Mouse (Mus musculus) neural tube, embryonic 11.5 days (tissue): ENCODE measurements around the gene Fam24a. TPM values are rescaled to one million over a fixed set of nuclear protein-coding genes. Genes with fewer than 3 reads are reported as not detected.

ENCODE experiments used
- ATAC-seq: fragments of 200-750 bp; cut with Nextera tagmentation; 2 replicates; pipeline ENCODE4 v1.8.0; 2017; ENCODE audit warnings: moderate number of reproducible peaks, mild to moderate bottlenecking, moderate TSS enrichment, moderate library complexity; ENCODE audit not compliant: insufficient read depth, low FRiP score, low TSS enrichment
- DNase-seq: peaks from one replicate; pipeline ENCODE4 v3.0.0-alpha.2; 2015; ENCODE audit warnings: low spot score
- H3K27ac ChIP-seq: fragments of 300-500 bp; sonication (generic); 2 replicates; pipeline ENCODE4 v1.5.1; 2014; ENCODE audit warnings: low read depth, mild to moderate bottlenecking, low read length
- H3K27me3 ChIP-seq: fragments of 300-500 bp; sonication (generic); 2 replicates; pipeline ENCODE4 v1.6.1; 2014; ENCODE audit warnings: mild to moderate bottlenecking, low read length, mixed read lengths; ENCODE audit not compliant: control insufficient read depth, insufficient read depth
- H3K36me3 ChIP-seq: fragments of 300-500 bp; sonication (generic); 2 replicates; pipeline ENCODE4 v1.6.1; 2014; ENCODE audit warnings: mild to moderate bottlenecking, low read length, moderate library complexity, mixed read lengths; ENCODE audit not compliant: control insufficient read depth, insufficient read depth
- H3K4me1 ChIP-seq: fragments of 300-500 bp; sonication (generic); 2 replicates; pipeline ENCODE4 v1.6.1; 2014; ENCODE audit warnings: low read length, mixed read lengths; ENCODE audit not compliant: control insufficient read depth, insufficient read depth
- H3K4me2 ChIP-seq: fragments of 300-500 bp; sonication (generic); 2 replicates; pipeline ENCODE4 v1.6.1; 2014; ENCODE audit warnings: low read depth, mild to moderate bottlenecking, moderate library complexity
- H3K4me3 ChIP-seq: fragments of 300-500 bp; sonication (generic); 2 replicates; pipeline ENCODE4 v1.5.1; 2014; ENCODE audit warnings: low read depth, low read length
- H3K9ac ChIP-seq: fragments of 300-500 bp; sonication (generic); 2 replicates; pipeline ENCODE4 v1.6.1; 2014; ENCODE audit warnings: mild to moderate bottlenecking, low read length
- H3K9me3 ChIP-seq: fragments of 300-500 bp; sonication (generic); 2 replicates; pipeline ENCODE4 v1.6.1; 2016; ENCODE audit warnings: low read length; ENCODE audit not compliant: control insufficient read depth
- WGBS: fragments of 180-500 bp; shearing (Covaris S2); extraction: QIAGEN DNeasy Blood & Tissue Kit; methylation state at CpG from one replicate; pipeline ENCODE4 v1.1.7; 2014; 5-methylcytosine and 5-hydroxymethylcytosine counted together
- polyA plus RNA-seq: library from polyadenylated mRNA; unstranded; fragments of >200 nt; fragmentation: Nextera tagmentation; extraction: Ambion mirVana; gene quantifications from 2 replicates; pipeline ENCODE4 v1.2.1, GENCODE M21; 2014

Fam24a gene
- polyA plus RNA-seq, 1 experiment from 2014 or later: not detected

DNA sequence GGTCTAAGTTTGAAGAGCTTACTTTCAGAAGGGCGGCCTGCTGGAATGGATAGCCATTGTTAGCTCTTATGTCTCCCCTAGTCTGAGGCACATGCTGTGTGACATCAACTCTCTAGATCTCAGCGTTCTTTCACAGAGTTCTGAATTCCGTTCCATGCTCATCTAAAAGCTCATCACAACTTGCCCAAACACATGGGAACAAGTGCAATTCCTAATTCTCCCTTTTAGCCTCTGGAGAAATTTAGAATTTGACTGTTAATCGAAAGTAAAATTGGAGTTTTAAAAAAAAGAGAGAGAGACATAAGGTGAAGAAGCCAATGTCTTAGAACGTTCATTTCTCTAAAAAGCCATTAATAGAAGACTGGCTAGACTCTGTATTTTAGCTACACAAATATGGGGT is 4.2 kb upstream of the Fam24a start, which contains the start of gene Fam24b:
TSS of gene Fam24b (minus strand) at position 101 of the 400 bp plus-strand sequence.
- H3K4me2 ChIP-seq: no peak within 1 kb of the TSS
- no peak within 1 kb of the TSS for H3K9ac ChIP-seq
- no peak within 1 kb of the TSS for H3K4me3 ChIP-seq
- 94% methylated on average over 5 of the region's 5 CpGs for WGBS
- H3K27ac ChIP-seq: no peak within 1 kb of the TSS
- ATAC-seq (no peak), DNase-seq (no peak)
- H3K36me3 ChIP-seq: no peaks in the 10 kb centered on the region
- no peaks in the 10 kb centered on the region for H3K9me3 ChIP-seq
- H3K27me3 ChIP-seq: no peaks in the 10 kb centered on the region
- H3K4me1 ChIP-seq: no peaks in the 10 kb centered on the region

DNA sequence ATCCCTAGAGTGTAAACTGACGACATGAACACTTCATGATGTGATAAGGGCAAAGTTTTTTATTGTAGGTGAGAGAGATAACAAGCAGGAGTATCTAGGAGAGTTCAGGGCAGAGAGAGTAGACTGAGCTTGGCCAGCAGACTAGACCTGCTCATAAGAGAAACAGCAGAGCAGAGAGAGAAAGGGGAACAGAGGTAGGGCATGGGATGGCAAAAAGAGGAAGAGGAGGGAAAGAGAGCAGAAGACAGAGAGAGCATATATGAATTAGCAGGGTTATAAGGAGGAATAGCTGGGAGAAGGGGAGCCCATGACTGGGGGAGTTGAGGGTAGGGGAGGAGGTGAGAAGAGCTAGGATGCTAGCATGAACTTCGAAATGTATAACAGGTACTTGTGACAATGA is 2.0 kb upstream of the Fam24a start:
- Histone ChIP-seq H3K4me1 (no peaks in the 10 kb centered on the region), H3K9me3 (no peaks in the 10 kb centered on the region), H3K9ac (no peak overlapping the region), H3K27me3 (no peaks in the 10 kb centered on the region), H3K27ac (no peak overlapping the region), H3K4me3 (no peak overlapping the region), H3K4me2 (no peak overlapping the region), H3K36me3 (no peaks in the 10 kb centered on the region)
- DNase-seq: no peak
- 78% methylated on average over 2 of the region's 2 CpGs for WGBS
- ATAC-seq: no peak

DNA sequence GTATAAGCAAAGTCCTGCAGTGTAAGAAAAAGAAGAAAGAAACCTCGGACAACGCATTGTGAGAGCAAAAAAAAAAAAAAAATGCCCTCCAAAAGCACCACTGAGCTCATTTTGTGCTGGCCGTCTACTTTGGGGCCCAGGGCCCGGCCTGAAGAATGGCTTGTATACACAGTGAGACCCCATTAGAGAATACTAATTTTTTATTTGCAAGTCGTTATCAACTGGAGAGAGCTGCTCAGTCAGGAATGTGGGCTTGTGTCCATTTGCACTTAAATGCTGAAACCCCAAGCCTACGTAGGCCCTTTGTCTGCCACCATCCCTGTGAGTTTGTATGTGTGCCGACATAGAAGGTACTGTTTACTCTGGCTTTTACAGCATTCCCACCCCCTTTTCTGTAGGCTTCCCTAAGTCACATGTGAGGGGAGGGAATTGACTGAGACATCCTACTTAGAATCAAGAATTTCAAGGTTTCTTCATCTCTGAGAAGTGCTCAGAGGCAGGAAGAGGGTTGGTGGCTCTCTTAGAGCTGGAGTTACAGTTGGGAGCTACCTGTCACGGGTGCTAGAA is 3.9 kb downstream of the Fam24a start:
- H3K36me3 ChIP-seq: peaks cover 5% of the 10 kb centered on the region; the same call in 1 of the 2 replicates
- no peak overlapping the region for H3K4me3 ChIP-seq
- no peaks in the 10 kb centered on the region for H3K4me1 ChIP-seq
- H3K9me3 ChIP-seq: no peaks in the 10 kb centered on the region
- WGBS: 58% methylated on average over 8 of the region's 8 CpGs
- no peaks in the 10 kb centered on the region for H3K27me3 ChIP-seq
- no peak for ATAC-seq
- H3K27ac ChIP-seq: no peak overlapping the region
- DNase-seq: no peak
- no peak overlapping the region for H3K4me2 ChIP-seq
- H3K9ac ChIP-seq: no peak overlapping the region

DNA sequence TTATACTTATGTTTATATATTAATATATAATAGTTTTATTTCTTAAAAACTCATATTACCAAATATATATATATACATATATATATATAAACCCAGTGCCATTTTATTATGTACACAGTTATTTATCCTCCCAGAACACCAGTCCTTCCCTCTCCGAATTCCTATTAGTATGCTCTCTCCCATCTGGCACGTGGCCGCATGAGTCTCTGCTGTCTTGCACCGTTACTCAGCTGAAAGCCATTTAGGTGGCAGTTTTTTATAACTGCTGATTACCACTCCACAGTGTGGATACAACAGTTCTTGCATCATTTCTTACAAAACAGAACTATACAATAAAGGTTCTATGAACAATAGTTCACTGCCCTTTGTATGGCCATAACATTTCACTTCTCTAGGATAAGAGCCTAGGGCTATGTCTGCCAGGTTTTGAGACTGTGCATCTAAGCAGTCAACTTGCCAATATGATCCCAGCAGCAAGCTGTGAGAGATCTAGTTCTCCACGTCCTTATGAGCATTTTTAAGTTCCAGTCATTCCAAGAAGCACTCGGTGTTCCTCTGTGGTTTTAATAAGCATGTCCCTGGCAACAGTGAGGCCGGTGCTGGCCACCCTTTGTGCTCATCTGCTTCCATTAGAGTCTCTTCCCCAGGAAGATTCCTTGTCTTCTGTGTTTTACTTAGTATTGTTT is 12.3 kb downstream of the Fam24a start:
- DNase-seq: no peak
- 80% methylated on average over 7 of the region's 7 CpGs for WGBS
- ATAC-seq: no peak

DNA sequence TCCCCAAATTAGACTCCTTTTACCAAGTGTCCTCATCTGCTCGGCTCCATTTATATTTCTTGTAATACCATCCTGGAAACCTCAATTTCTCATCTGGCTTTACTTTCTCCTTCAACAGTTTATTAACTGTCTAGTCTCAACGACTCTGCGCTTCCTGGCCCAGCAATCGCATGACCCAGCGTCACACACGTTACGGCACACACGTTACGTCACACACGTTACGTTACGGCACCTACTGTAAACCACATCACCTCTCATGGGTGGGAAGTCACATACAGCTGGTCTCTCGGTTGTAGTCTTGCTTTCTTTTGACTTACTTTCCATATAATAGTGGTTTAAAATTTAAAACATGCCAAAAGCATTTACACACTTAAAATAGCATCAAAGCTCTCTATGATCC is 22.4 kb downstream of the Fam24a start:
- ATAC-seq: no peak
- Histone ChIP-seq H3K9ac (no peak overlapping the region), H3K4me3 (no peak overlapping the region), H3K4me1 (peaks cover under 1% of the 10 kb centered on the region; the same call in 1 of the 2 replicates), H3K27me3 (no peaks in the 10 kb centered on the region), H3K27ac (no peak overlapping the region), H3K4me2 (no peak overlapping the region), H3K9me3 (no peaks in the 10 kb centered on the region), H3K36me3 (peaks cover 3% of the 10 kb centered on the region; the same call in 1 of the 2 replicates)
- DNase-seq: no peak
- 97% methylated on average over 13 of the region's 13 CpGs for WGBS

More for the DNA sequence above, 12.3 kb downstream of the Fam24a start:
- Histone ChIP-seq H3K4me2 (no peak overlapping the region), H3K36me3 (peaks cover 3% of the 10 kb centered on the region; the same call in 1 of the 2 replicates), H3K9ac (no peak overlapping the region), H3K9me3 (no peaks in the 10 kb centered on the region), H3K27me3 (no peaks in the 10 kb centered on the region), H3K4me3 (no peak overlapping the region), H3K4me1 (no peaks in the 10 kb centered on the region), H3K27ac (no peak overlapping the region)

DNA sequence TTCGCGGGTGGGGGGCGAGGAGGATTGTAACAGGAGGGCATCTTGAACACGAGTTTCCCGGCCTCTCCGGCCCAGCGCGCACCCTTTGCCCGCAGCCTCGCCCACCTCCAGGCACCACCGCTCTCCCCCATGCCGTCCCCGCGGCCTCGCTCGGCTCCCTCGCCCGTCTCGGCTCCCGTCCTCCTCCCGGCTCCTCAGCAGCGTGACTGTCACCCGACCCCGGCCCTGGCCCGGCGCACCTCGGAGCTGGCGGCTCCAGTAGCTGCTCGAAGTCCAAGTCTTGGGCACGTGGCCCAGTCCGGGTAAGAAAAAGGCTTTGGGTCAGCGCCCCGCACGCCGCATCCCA is 28.6 kb downstream of the Fam24a start:
- Histone ChIP-seq H3K27me3 (no peaks in the 10 kb centered on the region), H3K27ac (peak overlapping the region; percentile 78; the same call in 1 of the 2 replicates), H3K9me3 (no peaks in the 10 kb centered on the region), H3K9ac (peak overlapping the region; percentile 88), H3K36me3 (peaks cover 3% of the 10 kb centered on the region; the same call in 1 of the 2 replicates), H3K4me3 (peak overlapping the region; percentile 81), H3K4me2 (peak overlapping the region; percentile 93), H3K4me1 (peaks cover 11% of the 10 kb centered on the region)
- under 1% methylated on average over 34 of the region's 35 CpGs for WGBS
- ATAC-seq (peak; percentile 72), DNase-seq (no peak)

DNA sequence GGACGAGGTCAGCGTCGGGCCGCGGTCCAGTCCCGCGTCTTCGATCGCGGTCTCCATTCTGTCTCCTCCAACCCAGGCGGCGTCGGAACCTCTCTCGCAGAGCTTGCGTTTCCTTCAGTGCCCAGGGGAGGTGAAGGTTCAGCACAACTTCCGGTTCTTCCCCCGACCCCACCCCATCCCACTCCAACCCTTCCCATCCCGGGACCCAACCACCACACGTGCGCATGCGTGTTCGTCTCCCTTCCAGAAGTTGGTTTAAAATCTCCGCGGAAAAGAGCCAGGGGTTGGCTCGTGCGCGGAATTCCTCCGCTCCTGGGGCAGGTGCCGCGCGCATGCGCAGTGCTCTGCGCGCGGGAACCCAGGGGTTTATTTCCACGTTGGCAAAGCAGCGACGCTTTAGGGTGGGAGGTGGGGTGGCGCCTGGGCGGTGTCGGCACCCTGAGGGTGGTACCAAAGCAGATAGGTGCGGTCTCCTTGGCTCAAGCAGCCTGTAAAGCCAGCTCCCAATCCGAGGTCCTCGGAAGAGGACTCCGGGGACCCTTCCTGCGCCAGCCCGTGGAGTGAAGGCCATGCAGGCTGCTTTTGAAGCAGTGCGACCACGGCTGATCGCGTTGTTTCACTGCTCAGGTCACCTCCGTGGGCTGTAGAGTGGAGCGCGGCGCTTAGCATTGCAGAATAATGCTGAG is 29.1 kb downstream of the Fam24a start, which contains the start of gene 2310057M21Rik:
TSS of gene 2310057M21Rik (minus strand) at position 145 of the 686 bp plus-strand sequence.
- no peaks in the 10 kb centered on the region for H3K36me3 ChIP-seq
- peak within 1 kb of the TSS; percentile 88 for H3K9ac ChIP-seq
- peak within 1 kb of the TSS; percentile 93 for H3K4me2 ChIP-seq
- under 1% methylated on average over 55 of the region's 55 CpGs for WGBS
- peak within 1 kb of the TSS; percentile 81 for H3K4me3 ChIP-seq
- peak within 1 kb of the TSS; percentile 78 for H3K27ac ChIP-seq
- peak; percentile 98 for DNase-seq
- ATAC-seq: peak; percentile 98
- peaks cover 11% of the 10 kb centered on the region for H3K4me1 ChIP-seq
- H3K27me3 ChIP-seq: no peaks in the 10 kb centered on the region
- H3K9me3 ChIP-seq: no peaks in the 10 kb centered on the region

DNA sequence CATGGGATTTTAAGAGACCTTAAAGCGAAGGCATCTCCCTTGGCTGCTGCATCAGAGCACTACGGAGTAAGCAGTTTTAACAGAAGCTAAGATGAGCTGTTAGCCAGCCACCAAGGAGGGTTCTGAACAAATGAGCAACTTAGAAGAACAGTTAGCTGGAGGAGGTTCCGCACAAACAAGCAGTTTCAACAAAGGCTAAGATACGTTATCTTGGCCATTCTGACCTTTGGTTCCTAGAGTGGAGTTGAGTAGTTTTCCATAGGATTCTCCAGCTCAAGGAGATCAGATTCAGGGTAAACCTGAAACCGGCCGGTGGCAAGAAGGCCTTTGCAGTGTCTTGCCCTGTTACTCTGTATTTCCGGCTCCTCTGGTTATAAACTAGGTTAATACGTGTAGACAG is 30.5 kb downstream of the Fam24a start:
- H3K4me2 ChIP-seq: no peak overlapping the region
- H3K4me3 ChIP-seq: no peak overlapping the region
- no peak overlapping the region for H3K27ac ChIP-seq
- H3K9me3 ChIP-seq: no peaks in the 10 kb centered on the region
- H3K9ac ChIP-seq: no peak overlapping the region
- no peaks in the 10 kb centered on the region for H3K27me3 ChIP-seq
- H3K36me3 ChIP-seq: no peaks in the 10 kb centered on the region
- no peak for ATAC-seq
- H3K4me1 ChIP-seq: peaks cover 11% of the 10 kb centered on the region
- 92% methylated on average over 8 of the region's 8 CpGs for WGBS
- DNase-seq: no peak
